Mouse (Mus musculus): ENCODE data around the gene Ino80.

- TF ChIP-seq CTCF (IDR thresholded peaks at IDR 0.05; ENCODE audit: insufficient read depth, low read depth, low read length) (no peak), POLR2A (IDR thresholded peaks at IDR 0.05; ENCODE audit: insufficient read depth, low read depth, low read length) (no peak)
Measured at GRCm38 (mm10) chr2:119328546-119328945, 148.9 kb downstream of the Ino80 start.

All from olfactory bulb, adult 2 months (tissue).